Mouse (Mus musculus) A20 (cell line): ENCODE results near the gene Coq3.

ENCODE experiments used
- DNase-seq: peaks from one replicate; pipeline ENCODE4 v3.0.0-alpha.2; 2011; ENCODE audit warnings: low read depth, low spot score

The Coq3 gene

GRCm38 (mm10) chr4:21879565-21880220, at the start of gene Coq3:
Coq3 (plus strand) TSS chr4:21879673.
- DNase-seq: peak; percentile 91

DNA sequence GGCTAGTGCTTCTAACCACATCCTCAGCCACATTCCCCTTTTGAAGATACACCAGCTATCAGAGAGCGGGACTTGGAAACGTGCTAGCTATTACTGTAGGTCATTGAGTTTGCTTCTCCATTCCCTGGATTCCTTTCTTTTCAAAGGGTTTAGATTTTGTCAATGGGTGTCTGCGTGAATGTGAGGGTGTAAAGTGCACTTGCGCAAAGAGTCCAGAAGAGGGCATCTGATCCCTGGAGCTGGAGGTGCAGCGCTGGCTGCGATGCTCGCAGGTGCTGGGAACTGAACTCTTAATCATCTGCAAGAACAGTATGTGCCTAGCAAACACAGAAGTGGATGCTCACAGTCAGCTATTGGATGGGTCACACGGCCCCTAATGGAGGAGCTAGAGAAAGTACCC, 46.6 kb upstream of the Coq3 start:
- DNase-seq: peak; percentile 24

DNA sequence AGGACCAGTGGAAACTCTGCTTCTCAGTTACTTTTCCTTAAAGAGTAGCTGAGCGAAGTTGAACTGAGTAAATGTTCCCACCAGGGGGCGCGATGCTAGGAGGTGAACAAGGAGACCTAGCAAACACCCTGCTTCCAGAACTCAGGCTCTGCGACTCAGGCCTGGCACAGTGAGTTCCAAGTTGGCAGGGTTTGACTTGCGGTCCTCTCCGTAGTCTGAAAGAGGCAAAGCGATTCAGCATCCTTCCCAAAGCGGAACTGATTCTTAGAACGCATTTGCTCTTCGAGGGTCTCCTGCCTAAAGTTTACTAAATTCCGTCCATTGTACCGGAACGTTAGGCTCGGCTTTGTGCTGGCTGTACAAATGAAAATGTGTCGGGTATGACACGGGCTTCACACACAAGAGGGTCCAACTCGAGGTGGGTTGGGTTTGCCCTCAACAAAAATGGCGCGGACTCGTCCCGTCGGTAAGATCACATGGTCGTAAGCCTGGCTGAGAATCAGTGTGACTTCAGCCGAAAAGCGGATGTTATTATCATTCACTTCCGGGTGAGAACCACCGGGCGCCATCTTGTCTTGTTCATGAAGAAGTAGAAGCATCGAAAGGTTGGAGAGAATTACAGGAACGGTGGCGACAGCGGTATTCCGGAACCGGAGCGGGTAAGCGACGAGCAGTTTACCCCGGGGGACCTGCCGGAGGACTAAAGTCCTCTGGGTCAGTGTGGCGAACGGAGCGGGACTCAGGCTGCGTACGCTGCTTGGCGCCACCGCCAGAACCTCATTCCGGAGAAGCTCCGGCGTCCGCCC, 31.8 kb upstream of the Coq3 start, which contains the start of gene Pnisr:
Pnisr (plus strand) TSS at position 103 of the 806 bp plus-strand sequence.
- peak; percentile 98 for DNase-seq

- DNase-seq: peak; percentile 95
Measured at GRCm38 (mm10) chr4:21848287-21848630, 31.2 kb upstream of the Coq3 start.

DNA sequence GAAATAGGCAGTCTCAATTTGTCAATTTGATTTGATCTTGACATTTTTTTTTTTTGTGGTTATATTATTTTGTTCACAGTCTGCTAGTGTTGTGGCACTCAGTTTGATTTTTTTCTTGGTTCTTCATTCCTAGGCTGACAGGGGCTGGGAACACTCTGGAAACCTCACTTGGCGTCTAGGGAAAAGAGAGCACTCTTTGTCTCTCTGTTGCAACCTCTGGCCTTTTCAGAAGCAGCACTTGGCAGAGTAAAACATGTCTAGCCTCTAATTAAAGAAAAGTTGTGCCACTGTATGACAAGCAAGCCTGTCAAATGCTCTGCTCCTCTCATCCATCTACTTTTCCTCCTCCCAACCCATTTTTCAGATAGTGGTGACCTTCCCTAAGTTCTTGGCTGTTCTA, 22.0 kb upstream of the Coq3 start:
- no peak for DNase-seq

DNA sequence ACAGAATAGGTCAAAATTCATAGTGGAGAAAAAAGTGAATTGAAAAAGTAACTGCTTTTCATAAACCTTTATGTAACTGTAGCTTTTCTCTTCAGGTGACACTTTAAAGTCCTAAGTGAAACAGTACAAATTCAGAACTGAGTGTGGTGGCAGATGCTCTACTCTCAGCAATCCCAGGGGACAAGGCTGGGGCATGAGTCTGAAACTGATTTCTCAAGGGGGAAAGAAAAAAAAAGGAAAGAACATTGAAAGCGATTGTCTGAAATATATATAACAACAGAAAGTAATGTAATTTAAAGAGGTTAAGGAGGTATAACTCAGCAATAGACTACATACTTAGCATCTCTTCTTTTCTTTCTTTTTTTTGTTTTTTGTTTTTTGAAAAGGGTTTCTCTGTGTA, 14.2 kb upstream of the Coq3 start:
- DNase-seq: no peak

DNA sequence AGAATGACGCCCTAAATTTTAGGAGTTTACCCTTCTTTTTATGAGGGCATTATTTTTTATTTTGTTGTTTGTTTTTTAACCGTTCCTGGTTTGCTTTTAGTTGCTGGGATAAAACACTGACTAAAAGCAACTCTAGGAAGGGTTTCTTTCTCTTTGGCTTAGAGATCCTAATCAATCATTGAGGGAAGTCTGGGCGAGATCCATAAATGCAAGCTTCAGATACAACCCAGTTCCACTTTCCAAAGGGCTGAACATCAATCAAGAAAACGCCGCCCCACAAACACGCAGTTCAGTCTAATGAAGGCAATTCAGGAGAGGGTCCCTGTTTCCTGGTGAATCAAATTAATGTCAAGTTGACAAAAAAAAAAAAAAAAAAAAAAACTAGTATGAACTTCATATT, 697 bp upstream of the Coq3 start:
- DNase-seq: peak; percentile 7

- DNase-seq: no peak
Measured at GRCm38 (mm10) chr4:21882806-21883205, 3.3 kb downstream of the Coq3 start.

GRCm38 (mm10) chr4:21885831-21886230, 6.4 kb downstream of the Coq3 start:
- no peak for DNase-seq

- no peak for DNase-seq
Measured at GRCm38 (mm10) chr4:21930971-21931771, 51.7 kb downstream of the Coq3 start, which contains the start of gene Faxc. Faxc (plus strand) TSS chr4:21931329.

GRCm38 (mm10) chr4:21931772-21932630, 52.5 kb downstream of the Coq3 start:
- no peak for DNase-seq

GRCm38 (mm10) chr4:21935378-21935777, 55.9 kb downstream of the Coq3 start:
- no peak for DNase-seq

DNA sequence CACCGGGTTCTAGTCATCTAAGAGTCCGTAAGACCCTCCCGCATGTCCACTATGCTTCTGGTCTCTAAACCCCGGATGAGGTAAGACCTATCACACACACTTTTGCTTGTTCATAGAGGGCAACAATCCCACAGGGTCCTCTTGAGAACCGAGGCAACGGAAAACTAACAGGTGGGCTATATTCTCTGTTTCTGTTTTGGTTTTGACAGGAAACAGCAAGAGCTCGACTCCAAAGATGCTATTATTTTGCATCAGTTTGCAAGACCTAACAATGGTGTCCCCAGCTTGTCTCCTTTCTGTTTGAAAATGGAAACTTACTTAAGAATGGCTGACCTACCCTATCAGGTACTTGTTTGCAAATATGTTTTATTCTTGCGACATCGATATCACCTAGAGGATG, 57.0 kb downstream of the Coq3 start:
- DNase-seq: no peak

DNA sequence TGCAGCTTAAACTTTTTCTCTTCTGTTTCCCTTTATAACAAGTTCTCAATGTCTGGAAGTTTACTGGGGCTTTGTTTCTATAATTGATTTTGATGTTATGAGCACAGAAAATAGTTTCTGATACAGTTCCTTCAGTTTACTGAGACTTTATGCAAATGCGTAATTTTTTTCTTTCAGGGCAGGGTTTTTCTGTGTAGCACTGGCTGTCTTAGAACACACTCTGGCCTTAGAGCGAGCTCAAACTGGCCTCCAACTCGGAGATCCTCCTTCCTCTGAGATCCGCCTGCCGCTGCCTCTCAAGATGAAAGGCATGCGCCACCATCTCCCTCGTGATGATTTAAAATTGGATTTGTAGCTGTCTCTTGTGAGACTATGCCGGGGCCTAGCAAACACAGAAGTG, 58.4 kb downstream of the Coq3 start:
- no peak for DNase-seq

DNA sequence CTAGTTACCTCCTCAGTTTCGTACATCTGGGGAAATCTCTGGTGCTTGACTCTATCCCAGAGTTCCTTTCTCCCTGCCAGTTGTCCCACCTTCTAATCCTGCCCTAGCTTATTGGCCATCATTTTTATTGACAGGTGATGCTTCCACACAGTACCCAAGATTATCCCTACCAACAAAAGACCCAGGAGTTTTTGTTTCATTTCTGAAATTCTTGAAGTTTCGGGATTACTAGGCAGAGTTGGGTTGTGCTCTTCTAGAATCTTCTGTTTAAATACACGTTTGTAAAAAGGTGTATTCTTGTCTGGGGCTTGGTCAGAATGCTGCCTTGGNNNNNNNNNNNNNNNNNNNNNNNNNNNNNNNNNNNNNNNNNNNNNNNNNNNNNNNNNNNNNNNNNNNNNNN, 65.2 kb downstream of the Coq3 start:
- DNase-seq: no peak

DNA sequence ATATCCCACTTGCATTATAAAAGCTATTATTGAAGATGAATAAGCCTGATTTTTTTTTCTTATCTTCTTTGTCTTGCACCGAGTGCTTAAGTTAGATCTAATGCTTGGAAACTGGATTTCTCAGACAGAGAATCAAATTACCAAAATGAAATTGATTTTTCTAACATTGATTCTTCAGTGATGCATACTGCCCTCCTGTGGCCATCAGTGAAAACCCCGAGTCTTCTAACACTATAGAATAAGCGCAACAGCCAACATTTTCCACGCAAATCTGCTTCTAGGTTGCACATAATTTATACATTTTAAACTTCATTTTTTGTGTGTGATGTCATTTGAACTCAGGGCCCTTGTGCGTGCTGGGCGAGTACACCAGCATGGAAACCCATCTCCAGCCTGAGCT, 72.0 kb downstream of the Coq3 start:
- peak; percentile 39 for DNase-seq

- no peak for DNase-seq
Measured at GRCm38 (mm10) chr4:21952255-21952654, 72.8 kb downstream of the Coq3 start.

- DNase-seq: peak; percentile 71
Measured at GRCm38 (mm10) chr4:21957570-21958321, 78.3 kb downstream of the Coq3 start.
